Mouse (Mus musculus) CD8-positive naive resting alpha-beta T cell, adult 2 months (primary cell): ENCODE measurements around the gene Mfsd4b3.
"Not testable (repeated sequence)": the region's sequence is repeated elsewhere in the genome, so short reads cannot be mapped to it uniquely, and the experiment has no call there.

Experiments
- DNase-seq, 2 experiments: peaks; one replicate each; pipeline ENCODE4 v3.0.0; 2022; ENCODE audit warnings: low read depth in 2 of 2, low spot score in 2 of 2

Mfsd4b3 gene

GRCm38 (mm10) chr10:39959761-39960440, at the start of gene Mfsd4b3:
TSS of gene Mfsd4b3 (minus strand) at chr10:39960153.
- DNase-seq, result peak; percentile 87 to 94

DNA sequence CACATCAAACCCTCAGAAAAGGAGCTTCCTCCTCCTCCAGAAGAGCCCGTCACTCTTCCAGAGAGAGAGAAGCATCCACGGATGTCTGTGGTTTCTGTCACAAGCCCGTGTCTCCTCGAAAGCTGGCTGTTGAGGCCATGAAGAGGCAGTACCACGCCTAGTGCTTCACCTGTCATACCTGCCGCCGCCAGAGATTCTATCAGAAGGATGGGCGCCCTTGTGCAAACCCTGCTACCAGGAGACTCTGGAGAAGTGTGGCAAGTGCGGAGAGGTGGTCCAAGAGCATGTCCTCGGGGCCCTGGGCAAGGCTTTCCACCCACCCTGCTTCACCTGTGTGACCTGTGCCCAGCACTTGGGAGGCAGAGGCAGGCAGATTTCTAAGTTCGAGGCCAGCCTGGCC, 49.6 kb upstream of the Mfsd4b3 start:
- no peak for DNase-seq

DNA sequence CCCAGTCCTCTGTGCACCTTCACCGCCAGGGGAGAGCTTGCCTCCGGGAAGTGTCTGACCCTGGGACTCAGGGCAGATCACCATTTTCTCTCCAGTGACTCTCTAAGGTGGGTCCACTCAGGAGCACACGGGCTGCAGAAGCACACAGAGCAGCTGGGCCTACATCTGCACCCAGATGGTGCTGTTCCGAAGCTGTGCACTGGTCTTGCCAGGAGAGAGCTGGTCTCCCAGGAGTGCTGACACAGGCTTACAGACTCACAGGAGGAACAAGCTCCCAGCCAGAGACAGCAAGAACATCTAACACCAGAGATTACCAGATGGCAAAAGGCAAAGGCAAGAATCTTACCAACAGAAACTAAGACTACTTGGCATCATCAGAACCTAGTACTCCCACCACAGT, 48.9 kb upstream of the Mfsd4b3 start:
- not testable (repeated sequence) for DNase-seq

GRCm38 (mm10) chr10:40007953-40008352, 48.0 kb upstream of the Mfsd4b3 start:
- DNase-seq, result no peak

- DNase-seq, result no peak
These were observed 47.0 kb upstream of the Mfsd4b3 start for GRCm38 (mm10) chr10:40006963-40007362.

GRCm38 (mm10) chr10:40000746-40001145, 40.8 kb upstream of the Mfsd4b3 start:
- no peak for DNase-seq

- no peak for DNase-seq
These were observed 31.2 kb upstream of the Mfsd4b3 start for GRCm38 (mm10) chr10:39991155-39991554.

DNA sequence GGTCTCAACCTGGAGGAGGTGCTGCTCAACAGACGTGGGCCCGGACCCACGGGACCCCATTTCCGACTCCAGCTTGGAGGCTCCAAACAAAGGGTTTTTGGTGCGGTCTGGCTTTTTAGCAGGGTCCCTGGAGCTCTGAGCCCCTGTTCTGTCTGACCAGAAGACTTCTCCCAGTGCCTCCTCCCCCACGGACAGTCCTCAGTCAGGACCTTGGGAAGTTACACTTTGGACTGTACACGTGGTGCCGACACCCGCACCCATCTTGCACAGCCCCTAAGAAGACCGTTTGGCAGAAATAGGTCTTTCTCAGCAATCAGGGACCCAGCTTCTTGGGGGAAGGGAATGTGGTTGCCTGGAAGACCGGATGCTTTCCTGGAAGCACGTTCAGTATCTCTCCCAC, 26.5 kb upstream of the Mfsd4b3 start, which contains the start of gene Mfsd4b5:
TSS of gene Mfsd4b5 (minus strand) at position 181 of the 400 bp plus-strand sequence.
- no peak for DNase-seq

- no peak for DNase-seq
These were observed 22.7 kb upstream of the Mfsd4b3 start for GRCm38 (mm10) chr10:39982604-39983003.

GRCm38 (mm10) chr10:39978231-39978630, 18.3 kb upstream of the Mfsd4b3 start:
- DNase-seq, result no peak

GRCm38 (mm10) chr10:39977346-39977745, 17.4 kb upstream of the Mfsd4b3 start:
- no peak for DNase-seq

- DNase-seq, result no peak
These were observed 15.8 kb upstream of the Mfsd4b3 start for GRCm38 (mm10) chr10:39975771-39976170.

- DNase-seq, result no peak
These were observed 15.0 kb upstream of the Mfsd4b3 start for GRCm38 (mm10) chr10:39974982-39975381.

GRCm38 (mm10) chr10:39967512-39967911, 7.6 kb upstream of the Mfsd4b3 start:
- no peak for DNase-seq

- no peak for DNase-seq
These were observed 2.0 kb upstream of the Mfsd4b3 start for GRCm38 (mm10) chr10:39961906-39962305.

DNA sequence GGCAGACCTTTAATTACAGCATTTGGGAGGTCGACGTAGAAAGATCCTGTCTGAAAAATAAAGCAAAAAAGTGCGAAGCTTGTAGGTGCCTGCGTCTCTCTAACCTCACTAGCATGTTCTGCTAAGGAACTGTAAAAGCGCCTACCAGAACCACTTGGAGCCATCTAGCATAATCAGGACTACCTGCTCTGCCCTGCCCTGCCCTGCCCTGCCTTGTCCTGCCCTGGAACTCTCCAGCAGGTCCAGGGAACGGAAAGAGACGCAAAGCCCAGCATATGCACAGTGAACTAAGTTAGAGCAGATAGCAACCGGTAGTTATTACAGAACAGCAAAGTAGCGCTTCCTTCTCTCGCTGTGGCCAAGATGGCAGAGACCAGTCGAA, 479 bp upstream of the Mfsd4b3 start:
- DNase-seq, result no peak

DNA sequence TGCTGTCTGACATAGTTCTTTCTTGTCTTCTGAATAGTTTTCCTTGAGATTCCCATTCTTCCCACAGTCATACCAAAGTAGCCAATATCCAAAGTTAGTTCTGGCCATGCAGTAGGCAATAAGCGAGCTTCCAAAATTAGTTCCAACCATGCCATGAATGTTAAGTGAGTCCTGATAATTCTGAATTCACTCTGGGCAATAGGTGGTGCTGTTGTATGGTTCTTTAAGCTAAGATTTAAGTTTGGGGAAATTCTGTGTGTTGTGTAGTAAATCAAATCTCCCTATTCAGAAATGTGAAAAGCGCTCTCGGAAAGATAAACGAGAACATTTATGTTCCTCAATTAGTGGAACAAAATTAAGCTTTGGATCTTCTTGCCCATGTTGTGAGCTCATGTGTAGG, 1.7 kb downstream of the Mfsd4b3 start:
- no peak for DNase-seq

- DNase-seq, result no peak
These were observed 3.5 kb downstream of the Mfsd4b3 start for GRCm38 (mm10) chr10:39956340-39956878.

DNA sequence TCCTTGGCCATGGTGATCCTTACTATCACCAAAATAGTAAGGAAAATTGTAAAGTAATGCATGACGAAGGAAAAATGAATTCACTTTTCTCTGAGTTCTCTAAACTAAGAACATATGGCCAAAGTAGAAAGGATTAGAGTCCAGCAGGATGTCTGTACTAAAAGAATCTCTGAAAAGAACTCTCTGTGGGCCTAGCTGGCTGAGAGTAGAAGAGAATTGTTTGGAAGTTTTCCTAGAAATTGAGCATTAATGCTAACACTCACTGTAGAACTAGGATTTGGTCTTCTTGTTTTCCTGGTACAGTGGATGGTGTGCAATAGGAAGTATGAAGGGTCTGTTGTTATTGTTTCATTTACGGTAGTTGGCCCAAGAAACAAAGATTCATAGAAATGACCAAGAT, 4.8 kb downstream of the Mfsd4b3 start:
- no peak for DNase-seq

DNA sequence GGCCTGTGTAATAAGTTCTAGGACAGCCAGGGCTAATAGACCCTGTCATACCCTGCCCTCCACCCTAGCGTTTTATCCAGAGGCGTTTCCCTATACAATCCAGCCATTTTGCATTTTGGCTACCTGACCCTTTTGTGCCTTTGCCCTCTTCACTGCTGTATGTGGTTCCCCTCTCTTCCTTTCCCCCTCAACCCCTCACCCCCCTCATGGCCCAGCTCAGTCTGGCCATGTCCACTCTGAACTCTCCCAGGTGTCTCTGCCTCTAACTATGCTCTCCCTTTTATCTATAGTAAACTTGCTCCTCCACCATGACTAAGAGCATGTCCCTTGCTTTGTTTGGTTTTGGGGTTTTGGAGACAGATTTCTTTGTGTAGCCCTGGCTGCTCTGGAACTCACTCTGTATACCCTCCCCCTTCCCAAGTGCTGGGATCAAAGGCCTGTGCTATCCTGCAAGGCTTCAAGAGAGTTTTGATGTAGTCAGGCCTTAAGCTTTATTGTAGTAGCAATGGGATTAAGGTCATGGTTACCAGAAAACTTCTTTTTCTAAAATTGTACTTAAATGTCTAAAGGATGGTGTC, 10.5 kb downstream of the Mfsd4b3 start:
- DNase-seq, result no peak

DNA sequence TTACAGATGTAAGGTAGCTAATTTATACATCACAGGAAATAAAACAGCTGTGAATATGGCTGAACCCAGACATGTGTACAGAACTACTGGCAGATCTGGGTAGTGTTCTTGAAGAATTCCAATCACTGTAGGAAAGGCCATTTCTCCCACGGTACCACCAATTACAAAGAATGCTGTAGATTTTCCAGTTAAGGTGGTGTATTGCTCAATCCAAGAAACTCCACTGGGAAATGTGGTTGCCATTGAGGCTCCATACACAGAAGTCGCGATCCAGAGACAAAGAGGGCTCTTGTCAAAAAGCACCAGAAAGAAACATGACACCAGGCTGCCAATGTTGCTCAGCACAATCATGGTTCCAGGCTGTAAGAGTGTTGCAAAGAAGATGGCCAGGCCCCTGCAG, 12.8 kb downstream of the Mfsd4b3 start:
- not testable (repeated sequence) for DNase-seq

GRCm38 (mm10) chr10:39936553-39936952, 23.4 kb downstream of the Mfsd4b3 start:
- DNase-seq, result no peak
